Mouse (Mus musculus): ENCODE measurements around the gene Efemp1.

Efemp1 gene

DNA sequence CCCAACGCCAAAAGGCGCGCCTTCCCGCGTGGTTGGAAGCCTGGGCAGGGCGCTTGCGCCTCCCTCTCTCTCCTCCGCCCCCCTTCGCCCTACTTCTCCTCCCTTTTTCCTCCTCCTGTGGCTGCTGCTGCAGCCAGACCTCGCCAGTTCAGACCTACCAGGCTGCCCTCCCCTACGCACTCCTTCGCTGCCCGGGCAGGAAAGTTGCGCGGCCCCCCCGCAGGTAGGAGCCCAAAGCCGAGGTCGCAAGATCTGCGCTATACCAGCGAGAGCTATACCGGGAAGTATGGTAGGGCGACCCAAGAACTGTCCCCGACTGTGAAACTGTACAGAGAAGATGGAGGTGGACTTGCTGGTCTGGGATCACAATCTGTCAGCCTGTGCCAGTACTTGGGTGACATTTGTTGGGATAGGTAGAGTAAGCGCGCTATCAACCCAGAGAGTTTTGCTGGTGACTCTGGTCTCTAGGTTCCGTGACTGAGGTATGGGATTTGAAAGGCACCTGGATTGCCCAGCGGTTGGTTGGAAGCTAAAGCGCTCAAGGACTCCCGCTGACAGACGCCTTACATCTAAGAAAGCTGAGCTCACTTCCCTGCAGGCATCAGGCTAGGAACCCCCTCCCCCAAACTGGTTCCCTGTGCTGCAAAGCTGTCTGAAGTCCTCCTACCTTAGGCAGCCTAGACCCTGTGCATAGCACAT lies at the start of gene Efemp1:
Gene Efemp1, plus strand, starts transcription at position 103 of the 699 bp plus-strand sequence.
- no peak for DNase-seq

DNA sequence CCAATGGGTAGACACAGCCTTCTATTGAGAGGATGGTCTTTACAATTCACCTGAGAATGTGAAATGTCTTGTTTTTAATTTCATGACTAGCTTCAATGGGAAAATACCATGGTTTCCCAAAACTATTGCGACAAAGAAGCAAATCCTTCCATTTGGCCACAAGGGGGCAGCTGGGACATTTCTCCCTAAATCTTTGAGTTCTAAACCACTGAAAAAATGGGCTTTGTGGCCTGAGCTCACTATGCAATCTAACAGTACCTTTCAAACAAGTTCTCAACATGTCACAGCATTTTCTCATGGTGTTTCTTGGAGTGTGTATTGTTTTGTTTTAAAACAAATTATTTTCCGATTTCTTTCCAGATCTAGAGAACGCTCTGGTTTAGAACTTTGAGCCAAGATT lies 44.3 kb upstream of the Efemp1 start:
- no peak for DNase-seq

DNA sequence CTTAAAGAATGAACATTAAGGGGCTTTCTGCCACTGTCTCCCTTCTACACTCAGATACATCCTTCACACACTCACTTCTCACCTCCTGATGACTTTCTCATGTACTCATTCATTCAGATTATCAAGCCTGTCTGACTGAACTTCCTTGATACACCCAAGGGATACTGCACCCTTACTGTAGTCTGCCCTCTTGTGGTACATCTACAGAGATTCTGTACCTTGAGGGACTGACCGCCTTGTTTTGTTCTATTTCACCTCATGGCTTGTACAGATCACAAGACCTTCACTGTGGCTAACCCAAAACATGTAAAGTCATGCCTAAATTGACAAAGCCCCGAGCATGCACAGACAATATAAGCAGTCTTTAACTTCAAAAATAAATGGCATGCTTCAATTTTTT lies 41.1 kb upstream of the Efemp1 start:
- no peak for DNase-seq

DNA sequence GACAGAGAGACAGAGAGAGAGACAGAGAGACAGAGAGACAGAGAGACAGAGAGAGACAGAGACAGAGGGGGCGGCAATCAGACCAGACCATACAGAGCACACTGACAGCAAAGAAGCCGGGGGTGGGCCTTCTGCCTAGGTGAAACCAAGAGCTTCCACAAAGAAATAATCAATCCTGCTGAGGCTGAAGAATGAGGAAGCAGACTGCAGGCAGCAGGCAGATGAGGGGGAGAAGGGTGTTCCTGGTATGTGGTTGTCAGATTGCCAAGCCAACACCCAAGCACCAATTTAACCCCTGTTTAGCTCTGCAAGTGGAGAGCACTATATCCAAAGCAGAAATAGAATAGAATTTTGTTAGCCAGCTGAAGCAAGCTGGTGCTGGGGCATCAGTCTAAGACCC lies 40.4 kb upstream of the Efemp1 start:
- no peak for DNase-seq

DNA sequence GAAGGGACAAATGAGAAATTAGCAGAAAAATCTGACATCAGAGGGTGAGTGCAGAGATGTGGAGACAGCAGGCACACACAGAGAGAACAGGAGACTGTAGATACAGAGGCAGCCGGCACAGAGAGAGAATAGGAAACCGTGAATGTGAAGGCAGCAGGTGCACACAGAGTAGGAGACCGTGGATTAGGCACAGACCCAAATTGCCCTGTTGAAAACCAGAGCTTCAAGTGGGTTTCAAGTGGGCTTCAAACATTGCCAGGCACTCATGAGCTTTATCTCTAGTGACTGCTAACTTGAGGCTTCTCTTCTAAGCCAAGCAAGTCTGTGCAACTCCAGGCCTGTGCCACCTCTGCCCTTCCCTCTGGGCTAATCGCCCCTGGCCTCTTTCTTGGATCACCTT lies 35.6 kb upstream of the Efemp1 start:
- DNase-seq: no peak

DNA sequence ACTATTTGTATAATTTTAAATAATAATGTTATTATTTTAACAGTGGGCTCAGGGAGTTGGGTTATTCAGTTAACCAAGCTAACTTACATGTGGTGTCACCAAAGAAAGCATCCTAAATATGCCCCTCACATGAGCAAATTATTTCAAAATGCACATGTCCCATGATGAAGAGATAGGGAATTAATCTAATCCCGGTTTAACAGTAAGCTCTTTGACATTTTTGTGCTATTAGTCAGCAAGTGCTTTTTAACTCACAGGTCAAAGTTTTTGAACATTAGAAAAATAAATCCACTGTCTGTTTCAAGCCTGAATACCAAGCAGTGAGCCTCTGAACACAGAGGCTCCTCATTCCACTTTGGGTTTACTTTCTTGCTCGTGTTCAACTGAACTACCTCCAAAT lies 26.1 kb upstream of the Efemp1 start:
- DNase-seq: no peak

DNA sequence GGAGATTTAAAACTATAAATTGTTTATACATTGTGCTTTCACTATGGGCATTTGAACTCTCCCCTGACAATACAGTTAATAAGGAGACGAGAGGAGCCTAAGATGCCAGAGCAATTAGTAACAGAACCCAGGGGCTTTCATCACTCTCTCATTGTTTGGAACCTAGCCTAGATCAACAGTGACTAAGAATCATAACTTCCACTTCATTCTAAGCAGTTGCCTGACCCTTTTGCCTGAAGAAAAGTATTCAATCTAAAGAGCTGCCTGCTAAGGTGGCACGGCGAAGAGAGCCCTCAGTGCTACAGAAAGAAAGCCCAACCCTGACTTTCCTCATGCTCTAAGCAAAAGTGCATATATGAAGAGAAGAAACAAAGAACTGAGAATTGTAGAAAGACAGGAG lies 19.2 kb upstream of the Efemp1 start:
- DNase-seq: no peak

DNA sequence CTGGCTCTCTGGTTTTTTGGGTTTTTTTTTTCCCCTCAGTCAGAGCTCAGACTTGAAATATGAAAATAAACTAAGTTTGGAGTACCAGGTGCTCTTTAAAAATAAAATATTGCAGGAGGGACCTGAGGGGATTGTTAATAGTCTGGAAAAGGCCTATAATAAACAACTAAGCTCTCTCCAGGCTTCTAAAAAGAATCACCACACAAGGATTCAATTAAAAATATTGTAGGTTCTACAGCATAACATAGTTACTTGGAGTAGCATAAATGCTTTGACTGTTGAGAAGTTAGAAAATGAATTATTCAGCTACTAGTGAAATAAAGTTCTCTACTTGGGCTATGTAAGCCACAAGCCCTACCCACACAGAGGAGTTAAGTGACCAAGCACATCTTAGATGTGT lies 17.9 kb upstream of the Efemp1 start:
- no peak for DNase-seq

DNA sequence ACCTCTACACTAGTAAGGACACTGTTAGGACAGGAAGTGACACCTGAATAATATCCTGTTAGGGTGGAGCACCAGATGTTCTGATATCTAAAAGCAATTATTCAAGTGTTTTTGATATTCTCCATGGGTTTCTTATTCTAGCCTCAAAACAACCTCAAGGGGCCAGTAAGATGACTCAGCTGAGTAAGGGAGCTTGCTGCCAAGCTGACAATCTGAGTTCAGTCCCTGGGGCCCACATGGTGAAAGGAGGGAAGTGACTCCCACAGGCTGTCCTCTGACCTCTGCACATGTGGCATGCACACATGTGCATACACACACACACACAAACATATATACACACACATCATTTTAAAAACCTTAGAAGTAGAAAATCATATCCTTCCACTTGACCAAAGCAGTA lies 3.2 kb upstream of the Efemp1 start:
- no peak for DNase-seq

DNA sequence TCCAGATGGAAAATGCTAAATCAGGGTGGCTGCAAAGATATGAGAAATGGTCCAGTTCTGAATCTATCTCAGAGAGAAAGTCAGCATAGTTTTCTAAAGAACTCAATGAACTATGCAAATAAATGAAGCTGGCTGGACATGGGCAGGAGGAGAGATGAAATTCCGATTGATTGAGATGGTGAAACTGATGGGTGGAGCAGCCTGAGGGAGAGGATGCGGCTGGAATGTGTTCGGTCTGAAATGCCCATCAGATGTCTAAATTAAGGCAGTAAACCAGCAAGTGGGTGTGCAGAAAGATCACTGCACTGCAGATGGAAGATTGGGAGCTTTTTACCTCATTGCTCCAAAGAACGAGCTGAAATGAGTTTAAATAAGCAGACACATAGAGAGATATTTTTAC lies 1.4 kb upstream of the Efemp1 start:
- no peak for DNase-seq

DNA sequence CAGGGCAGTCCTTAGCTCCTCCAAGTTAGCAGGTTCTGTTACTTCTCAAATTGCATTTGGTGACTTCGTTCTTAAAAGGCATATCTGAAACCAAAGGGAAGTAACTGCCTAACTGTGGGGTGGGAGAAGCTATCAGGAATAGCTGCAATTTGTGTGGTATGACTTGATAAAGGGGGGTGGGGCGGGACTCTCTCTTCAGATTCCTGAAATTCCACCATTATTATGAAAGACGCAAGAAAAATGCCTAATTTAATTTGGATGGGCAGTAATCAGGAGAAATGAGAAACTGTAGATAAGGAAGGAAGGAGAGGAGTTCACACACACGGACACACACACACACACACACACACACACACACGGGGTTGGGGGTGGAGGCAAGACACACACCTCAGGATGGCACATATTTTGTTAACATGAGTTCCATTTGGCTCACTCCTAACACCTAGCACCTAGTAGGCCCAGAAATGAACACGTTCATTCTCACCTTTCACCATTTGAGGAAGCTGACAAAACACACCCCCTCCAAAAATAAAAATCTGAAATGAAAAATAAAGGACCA lies 564 bp upstream of the Efemp1 start:
- DNase-seq: no peak

DNA sequence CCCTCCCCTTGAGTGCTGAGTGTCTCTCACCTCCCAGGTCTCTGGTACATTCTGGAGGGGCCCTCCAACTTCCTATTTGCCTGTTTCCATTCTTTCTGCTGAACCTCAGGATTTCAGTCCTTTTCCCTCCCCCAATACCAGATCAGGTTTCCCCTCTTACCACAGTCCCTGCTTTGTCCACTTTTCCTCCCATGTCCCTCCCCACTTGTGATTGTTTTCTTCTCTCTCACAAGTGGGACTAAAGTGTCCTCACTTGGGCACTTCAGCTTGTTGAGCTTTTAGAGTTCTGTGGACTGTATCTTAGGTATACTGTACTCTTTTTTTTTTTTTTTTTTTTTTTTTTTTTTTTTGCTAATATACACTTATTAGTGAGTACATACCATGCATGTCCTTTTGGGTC lies 6.1 kb downstream of the Efemp1 start:
- DNase-seq: no peak

DNA sequence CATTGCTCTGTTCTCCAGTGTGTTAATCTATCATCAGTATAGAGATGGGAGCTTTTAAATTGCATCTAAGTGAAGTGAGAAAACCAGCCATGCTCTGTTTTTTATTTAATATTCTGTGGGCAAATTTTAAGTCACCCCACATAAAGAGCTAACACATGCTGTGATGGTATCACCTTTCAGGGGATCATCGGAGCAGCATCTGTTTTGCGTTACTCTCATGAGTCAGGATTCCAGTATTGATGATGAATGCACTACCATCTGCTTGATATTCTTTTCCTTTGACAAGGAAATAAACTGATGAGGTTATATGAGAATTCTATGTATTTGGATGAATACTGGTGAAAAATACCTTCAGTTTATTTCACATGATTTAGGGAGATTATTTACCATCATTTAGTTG lies 16.1 kb downstream of the Efemp1 start:
- DNase-seq: no peak

DNA sequence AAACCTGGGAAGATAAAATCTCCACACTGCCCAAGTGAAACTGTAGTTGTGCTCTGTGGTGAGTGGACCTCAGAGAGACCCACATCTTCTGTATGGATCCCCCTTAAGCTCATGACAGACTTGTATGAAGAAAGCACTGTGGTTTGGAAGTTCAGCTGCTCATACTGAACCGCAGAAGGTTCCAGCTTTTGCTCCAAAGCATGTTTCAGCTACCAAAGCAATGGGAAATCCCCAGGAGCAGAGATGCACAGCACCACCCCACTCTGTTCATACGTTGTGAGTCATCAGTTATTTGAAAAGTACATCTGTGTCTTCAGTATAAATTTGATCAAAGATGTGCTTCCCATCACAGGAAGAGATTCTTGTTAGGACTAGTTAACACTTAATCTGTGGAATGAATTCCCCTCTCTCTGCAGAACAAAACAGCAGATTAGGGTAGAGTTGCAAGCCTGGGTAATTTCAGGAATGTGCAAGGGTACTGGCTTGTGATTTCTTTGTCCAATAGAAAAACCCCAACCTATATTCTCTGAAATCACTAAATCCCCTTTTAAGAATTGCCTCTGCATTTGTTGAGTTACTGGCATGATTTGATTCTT lies 28.5 kb downstream of the Efemp1 start:
- DNase-seq: no peak

DNA sequence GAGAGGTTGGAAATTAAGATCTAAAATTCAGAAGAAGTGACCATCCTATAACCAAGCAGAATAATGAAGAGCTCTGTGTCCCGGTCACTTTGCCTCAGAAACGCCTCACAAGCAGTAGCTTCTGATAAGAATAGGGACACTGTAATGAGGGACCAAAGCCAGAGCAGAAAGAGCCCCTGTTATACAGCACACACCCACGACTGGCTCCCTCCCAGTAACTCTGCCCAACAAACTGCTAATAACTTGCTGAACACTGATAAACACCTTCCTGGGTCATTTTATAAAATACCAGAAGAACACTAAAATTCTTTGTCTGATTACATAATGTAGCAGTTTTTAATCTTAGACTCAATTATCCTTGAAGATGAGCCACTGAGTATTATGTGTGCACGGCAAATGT lies 30.1 kb downstream of the Efemp1 start:
- DNase-seq: no peak

DNA sequence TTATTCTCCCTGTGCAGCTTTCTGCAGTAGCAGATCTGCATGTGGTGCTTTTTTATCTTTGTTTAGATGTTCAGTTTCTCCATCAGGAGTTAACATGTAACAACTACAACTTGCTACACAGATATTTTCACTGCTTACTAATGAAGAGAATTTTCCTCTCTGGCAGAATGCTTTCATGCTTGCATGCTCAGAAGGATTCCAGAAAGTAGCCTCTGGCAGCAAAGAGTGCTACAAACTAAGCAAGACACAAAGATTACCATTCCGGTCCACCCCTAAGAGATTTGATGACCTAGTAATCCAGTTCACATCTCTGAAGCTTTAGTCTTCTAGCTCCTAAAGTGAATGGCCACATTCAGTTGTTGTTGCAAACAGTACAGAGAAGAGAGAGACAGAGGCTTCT lies 36.5 kb downstream of the Efemp1 start:
- DNase-seq: no peak

DNA sequence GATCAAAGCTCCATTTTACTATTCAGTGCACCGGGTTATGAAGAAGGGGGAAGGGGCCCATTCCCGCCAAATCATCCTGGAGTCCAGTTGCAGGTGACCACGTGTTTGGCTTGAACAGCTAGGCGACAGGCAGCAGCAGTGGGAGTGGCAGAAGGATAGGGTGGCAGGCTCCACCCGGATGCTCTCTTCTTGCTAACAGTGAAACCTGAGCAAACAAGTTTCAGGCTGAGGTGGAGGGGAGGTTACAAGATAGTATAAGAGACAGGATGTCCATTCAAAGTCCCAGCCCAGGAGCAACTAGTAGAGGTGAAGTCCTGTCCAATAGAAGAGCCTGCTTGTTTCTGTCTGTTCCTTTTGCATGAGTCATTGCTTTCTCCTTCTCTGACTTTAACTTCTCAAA lies 38.5 kb downstream of the Efemp1 start:
- DNase-seq: no peak

DNA sequence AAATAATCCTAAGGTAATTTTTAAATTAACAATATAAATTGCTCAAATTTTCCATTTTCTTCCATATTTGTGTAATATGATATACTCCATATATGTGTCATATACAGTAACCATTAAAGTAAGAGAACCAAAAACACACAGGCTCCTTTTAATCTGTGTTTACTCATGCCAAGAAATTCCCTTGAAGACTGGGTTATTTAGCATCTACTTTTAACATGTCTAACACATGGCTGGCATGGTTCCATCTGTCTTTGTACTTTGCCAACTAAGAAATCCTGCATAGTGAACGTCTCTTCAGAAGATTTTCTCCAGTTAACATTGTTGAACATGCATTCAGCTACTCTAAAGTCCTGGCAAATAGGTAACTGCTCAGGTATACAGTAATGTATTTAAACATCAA lies 46.4 kb downstream of the Efemp1 start:
- no peak for DNase-seq

DNA sequence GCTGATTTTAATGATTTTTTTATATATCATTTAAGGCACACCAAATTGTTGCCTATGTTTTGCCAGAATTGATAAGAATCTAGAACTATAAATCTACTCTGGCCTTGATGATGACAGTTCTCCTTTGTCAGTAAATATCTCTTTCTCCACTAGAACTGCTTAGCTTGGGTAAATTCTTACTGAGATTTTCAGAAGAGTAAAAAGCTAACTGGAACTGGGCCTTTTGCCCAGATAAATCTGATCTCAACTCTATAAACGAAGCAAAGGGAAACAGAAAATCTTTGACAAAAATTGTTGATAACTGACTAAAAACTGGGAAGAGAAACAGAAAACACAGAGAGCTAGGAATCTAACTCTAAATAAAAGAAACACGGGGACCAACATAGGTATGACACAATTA lies 51.6 kb downstream of the Efemp1 start:
- no peak for DNase-seq

DNA sequence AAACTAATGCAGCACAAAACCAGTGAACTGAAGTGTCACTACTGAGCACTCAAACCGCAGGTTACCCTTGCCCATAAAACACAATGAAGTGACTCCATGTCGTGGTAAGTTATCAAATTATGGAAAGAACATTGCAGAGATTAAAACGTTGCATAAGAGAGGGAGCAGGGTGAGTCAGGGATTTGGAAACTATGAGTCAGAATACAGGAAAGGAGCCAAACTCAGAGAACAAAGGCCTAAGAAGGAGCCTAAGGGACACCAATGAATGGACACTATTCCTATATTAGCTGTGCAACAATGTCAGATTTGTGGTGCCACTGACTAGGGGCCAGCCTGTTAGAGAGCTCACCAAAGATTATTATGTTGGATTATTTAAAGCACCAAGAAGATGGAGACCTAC lies 53.3 kb downstream of the Efemp1 start:
- no peak for DNase-seq

DNA sequence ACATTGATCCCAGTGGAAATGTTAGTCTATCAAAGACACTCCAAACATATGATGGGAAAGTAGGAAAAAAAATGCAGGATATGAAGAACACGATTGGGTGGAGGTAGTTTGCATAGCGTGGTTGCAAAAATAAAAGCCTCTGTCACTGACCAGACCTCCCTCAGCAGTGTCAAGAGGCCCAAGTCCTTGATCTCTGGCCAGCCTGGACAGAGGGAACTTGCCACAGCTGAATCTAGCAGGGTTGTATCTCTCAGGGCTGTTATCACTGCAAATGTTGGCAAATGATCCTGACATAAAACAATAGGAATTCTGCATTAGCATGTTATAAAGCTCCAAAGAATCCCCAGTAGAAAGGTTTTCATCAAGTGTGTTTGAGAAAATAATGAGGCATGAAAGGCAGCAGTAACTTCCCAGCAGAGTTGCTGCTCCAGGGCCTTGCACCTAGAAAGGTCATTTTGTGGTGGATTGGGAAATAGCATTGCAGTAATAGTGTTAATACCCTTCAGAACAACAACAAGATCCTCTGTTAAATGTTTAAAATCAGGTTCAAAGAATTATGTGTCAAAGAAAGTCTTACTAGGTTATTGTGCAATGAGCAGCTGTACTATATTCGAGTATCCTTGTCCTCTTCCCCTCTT lies 56.0 kb downstream of the Efemp1 start:
- no peak for DNase-seq

DNA sequence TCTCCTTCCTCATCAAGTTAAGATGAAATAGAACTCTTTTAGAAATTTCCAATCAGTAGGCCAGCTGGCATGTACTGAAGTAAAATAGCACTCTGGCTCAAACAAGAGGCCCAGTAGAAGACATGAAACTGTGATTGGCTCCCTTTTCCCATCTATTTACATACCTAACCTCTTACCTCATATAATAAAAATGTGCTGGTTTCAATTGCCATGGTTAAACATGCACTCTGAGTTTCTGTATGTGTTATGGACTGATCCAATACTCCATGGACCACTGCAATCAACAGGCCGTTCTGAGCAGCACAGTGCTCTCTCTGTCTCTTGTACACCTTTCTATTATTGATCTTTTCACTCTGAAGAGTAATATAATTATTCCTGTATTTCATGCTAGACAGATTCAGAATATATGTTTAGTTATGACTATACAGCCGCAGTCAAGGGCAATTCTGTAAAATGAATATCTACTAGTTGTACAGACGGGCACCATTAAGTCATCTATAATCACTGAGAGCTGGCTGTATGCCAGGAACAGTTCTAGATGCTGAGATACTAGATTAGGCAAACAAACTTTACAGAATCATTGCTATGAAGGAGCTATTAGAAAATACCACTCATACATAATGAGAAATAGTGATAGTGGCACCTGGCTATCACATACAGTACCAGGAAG lies 59.6 kb downstream of the Efemp1 start:
- DNase-seq: no peak

DNA sequence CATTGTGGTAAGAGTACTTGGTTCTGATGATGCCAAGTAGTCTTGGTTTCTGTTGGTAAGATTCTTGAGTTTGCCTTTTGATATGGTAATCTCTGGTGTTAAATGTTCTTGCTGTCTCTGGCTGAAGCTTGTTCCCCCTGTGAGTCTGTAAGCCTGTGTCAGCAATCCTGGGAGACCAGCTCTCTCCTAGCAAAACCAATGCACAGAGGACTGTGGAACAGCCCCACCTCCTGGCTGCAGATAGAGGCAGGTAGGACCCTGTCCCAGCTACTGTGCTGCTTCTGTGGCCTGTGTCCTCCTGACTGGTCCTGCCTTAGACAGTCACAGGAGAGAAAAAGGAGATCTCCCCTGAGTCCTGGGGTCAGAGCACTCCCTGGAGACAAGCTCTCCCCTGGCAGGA lies 81.4 kb downstream of the Efemp1 start:
- no peak for DNase-seq

DNA sequence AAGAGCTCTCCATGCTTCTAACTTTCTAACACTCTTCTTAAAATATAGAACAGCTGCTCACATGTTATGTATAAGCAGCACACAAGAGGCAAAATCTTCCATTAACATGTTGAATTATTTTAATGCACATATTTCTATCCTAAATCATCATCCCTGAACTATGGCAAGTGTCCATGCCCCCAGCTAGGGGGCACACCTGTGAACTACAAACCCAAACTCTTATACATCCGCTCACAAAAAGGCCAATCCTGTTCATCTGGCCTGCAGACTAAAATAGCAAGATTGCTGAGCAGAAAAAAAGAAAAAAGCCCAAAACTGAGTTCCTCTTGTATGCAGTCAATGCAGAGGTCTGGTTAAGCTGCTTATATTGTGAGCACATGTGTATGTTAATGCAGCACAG lies 86.6 kb downstream of the Efemp1 start:
- no peak for DNase-seq

Data from thymus, postnatal 36 days (tissue).